Mouse (Mus musculus) myocyte (in vitro differentiated cells): ENCODE results near the gene Ttll6. TPM values are rescaled to one million over a fixed set of nuclear protein-coding genes. Genes with fewer than 3 reads are reported as not detected.

Experiments used
- H3K27me3 ChIP-seq: one replicate; pipeline ENCODE4 v1.6.1; 2011; ENCODE audit not compliant: control insufficient read depth, insufficient read depth, insufficient read length
- H3K36me3 ChIP-seq: one replicate; pipeline ENCODE4 v1.6.1; 2011; ENCODE audit not compliant: control insufficient read depth, insufficient read depth
- H3K4me2 ChIP-seq: one replicate; pipeline ENCODE4 v1.6.1; 2011; ENCODE audit warnings: low read depth, control low read depth
- H3K4me3 ChIP-seq: one replicate; pipeline ENCODE4 v1.5.1; 2011; ENCODE audit warnings: mild to moderate bottlenecking, control low read depth, moderate library complexity
- H3K79me2 ChIP-seq: one replicate; pipeline ENCODE4 v1.6.1; 2011; ENCODE audit not compliant: control insufficient read depth, insufficient read depth
- H3ac ChIP-seq: one replicate; pipeline ENCODE4 v1.6.1; 2011; ENCODE audit not compliant: control insufficient read depth, insufficient read length
- CEBPB ChIP-seq: IDR thresholded peaks from 2 replicates; pipeline ENCODE4 v1.6.1; 2011; ENCODE audit warnings: mild to moderate bottlenecking, moderate library complexity; ENCODE audit not compliant: poor library complexity, insufficient read depth, severe bottlenecking
- E2F4 ChIP-seq: IDR thresholded peaks from one replicate; pipeline ENCODE4 v1.6.1; 2011; ENCODE audit warnings: mild to moderate bottlenecking, control low read depth, moderate library complexity; ENCODE audit not compliant: insufficient read depth
- MAX ChIP-seq: IDR thresholded peaks from one replicate; pipeline ENCODE4 v1.6.1; 2011; ENCODE audit warnings: low read depth, mild to moderate bottlenecking, control low read depth
- MYOD1 ChIP-seq, 3 experiments: IDR thresholded peaks; one replicate each; pipeline ENCODE4 v1.6.1; 2011; ENCODE audit warnings: control low read depth in 2 of 3, low read depth in 2 of 3, mild to moderate bottlenecking in 2 of 3, moderate library complexity in 1 of 3; ENCODE audit not compliant: insufficient read length in 2 of 3, control insufficient read depth in 1 of 3
- MYOG ChIP-seq, 3 experiments: IDR thresholded peaks; one replicate each; pipeline ENCODE4 v1.6.1; 2011; ENCODE audit warnings: control low read depth in 2 of 3, low read depth in 2 of 3, mild to moderate bottlenecking in 2 of 3; ENCODE audit not compliant: insufficient read length in 2 of 3, control insufficient read depth in 1 of 3, insufficient read depth in 1 of 3
- POLR2A ChIP-seq: IDR thresholded peaks from one replicate; pipeline ENCODE4 v1.6.1; 2011; ENCODE audit warnings: low read depth, mild to moderate bottlenecking, control low read depth, moderate library complexity; ENCODE audit not compliant: insufficient read length
- POLR2AphosphoS2 ChIP-seq: IDR thresholded peaks from one replicate; pipeline ENCODE4 v1.6.1; 2011; ENCODE audit warnings: low read depth, control low read depth; ENCODE audit not compliant: insufficient read length
- REST ChIP-seq: IDR thresholded peaks from one replicate; pipeline ENCODE4 v1.6.1; 2011; ENCODE audit warnings: mild to moderate bottlenecking, control low read depth, moderate library complexity; ENCODE audit not compliant: insufficient read depth, insufficient read length
- SRF ChIP-seq: IDR thresholded peaks from one replicate; pipeline ENCODE4 v1.6.1; 2011; ENCODE audit warnings: low read depth; ENCODE audit not compliant: control insufficient read depth, insufficient read length
- TCF12 ChIP-seq: IDR thresholded peaks from one replicate; pipeline ENCODE4 v1.6.1; 2011; ENCODE audit warnings: mild to moderate bottlenecking, control low read depth; ENCODE audit not compliant: poor library complexity, insufficient read depth, severe bottlenecking
- TCF3 ChIP-seq: IDR thresholded peaks from one replicate; pipeline ENCODE4 v1.6.1; 2011; ENCODE audit warnings: low read depth, control low read depth; ENCODE audit not compliant: insufficient read length
- USF1 ChIP-seq: IDR thresholded peaks from one replicate; pipeline ENCODE4 v1.6.1; 2011; ENCODE audit warnings: low read depth, mild to moderate bottlenecking, control low read depth, moderate library complexity
- polyA plus RNA-seq: library from polyadenylated mRNA; unstranded; fragments of >200 nt; fragmentation: generic; extraction: Trizol; gene quantifications from one replicate; pipeline ENCODE4 v1.2.1, GENCODE M21; 2012; ENCODE audit warnings: missing spikeins

Ttll6 gene
- polyA plus RNA-seq, 1 experiment: not detected

DNA sequence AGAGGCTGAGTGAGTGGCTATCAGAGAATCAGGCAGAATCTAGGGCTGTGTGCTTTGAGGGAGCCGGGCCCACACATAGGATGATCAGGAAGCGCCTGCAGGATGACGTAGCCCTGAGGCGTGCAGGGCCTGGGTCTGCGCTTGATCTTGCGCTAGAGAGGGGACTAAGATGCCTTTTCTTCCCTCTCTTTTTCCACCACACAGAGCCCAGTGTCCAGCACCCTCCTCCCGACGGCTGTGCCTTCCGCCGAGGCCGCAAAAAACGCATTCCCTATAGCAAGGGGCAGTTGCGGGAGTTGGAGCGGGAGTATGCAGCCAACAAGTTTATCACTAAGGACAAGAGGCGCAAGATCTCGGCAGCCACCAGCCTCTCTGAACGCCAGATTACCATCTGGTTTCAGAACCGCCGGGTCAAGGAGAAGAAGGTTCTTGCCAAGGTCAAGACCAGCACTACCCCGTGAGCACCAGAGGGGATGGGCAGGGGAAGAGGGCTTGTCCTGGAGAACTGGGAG is 62.2 kb downstream of the Ttll6 start:
- peaks cover 73% of the 10 kb centered on the region for H3K27me3 ChIP-seq
- no peak for TF ChIP-seq POLR2A
- no peak for TF ChIP-seq USF1
- TF ChIP-seq POLR2AphosphoS2: no peak
- TF ChIP-seq MYOG (IDR thresholded peaks at IDR 0.05; ENCODE audit: control insufficient read depth in 1 of 3, insufficient read depth in 1 of 3, insufficient read length in 2 of 3, low read depth in 2 of 3): no peak
- TF ChIP-seq SRF: no peak
- no peak for TF ChIP-seq TCF12
- TF ChIP-seq MYOD1 (IDR thresholded peaks at IDR 0.05; ENCODE audit: control insufficient read depth in 1 of 3, insufficient read length in 2 of 3, low read depth in 2 of 3): no peak
- H3K4me2 ChIP-seq: no peak overlapping the region
- H3K36me3 ChIP-seq: no peaks in the 10 kb centered on the region
- no peak overlapping the region for H3ac ChIP-seq
- H3K4me3 ChIP-seq: no peak overlapping the region
- no peaks in the 10 kb centered on the region for H3K79me2 ChIP-seq

GRCm38 (mm10) chr11:96198642-96199041 is 65.1 kb downstream of the Ttll6 start:
- Histone ChIP-seq H3ac (no peak overlapping the region), H3K27me3 (peaks cover 84% of the 10 kb centered on the region), H3K4me2 (no peak overlapping the region), H3K79me2 (no peaks in the 10 kb centered on the region), H3K4me3 (no peak overlapping the region), H3K36me3 (no peaks in the 10 kb centered on the region)
- TF ChIP-seq TCF3 (no peak), USF1 (no peak), MYOD1 (IDR thresholded peaks at IDR 0.05; ENCODE audit: control insufficient read depth in 1 of 3, insufficient read length in 2 of 3, low read depth in 2 of 3) (no peak), POLR2A (no peak), E2F4 (no peak), MAX (no peak), MYOG (IDR thresholded peaks at IDR 0.05; ENCODE audit: control insufficient read depth in 1 of 3, insufficient read depth in 1 of 3, insufficient read length in 2 of 3, low read depth in 2 of 3) (no peak), SRF (no peak), CEBPB (no peak), POLR2AphosphoS2 (no peak), TCF12 (no peak), REST (no peak)

DNA sequence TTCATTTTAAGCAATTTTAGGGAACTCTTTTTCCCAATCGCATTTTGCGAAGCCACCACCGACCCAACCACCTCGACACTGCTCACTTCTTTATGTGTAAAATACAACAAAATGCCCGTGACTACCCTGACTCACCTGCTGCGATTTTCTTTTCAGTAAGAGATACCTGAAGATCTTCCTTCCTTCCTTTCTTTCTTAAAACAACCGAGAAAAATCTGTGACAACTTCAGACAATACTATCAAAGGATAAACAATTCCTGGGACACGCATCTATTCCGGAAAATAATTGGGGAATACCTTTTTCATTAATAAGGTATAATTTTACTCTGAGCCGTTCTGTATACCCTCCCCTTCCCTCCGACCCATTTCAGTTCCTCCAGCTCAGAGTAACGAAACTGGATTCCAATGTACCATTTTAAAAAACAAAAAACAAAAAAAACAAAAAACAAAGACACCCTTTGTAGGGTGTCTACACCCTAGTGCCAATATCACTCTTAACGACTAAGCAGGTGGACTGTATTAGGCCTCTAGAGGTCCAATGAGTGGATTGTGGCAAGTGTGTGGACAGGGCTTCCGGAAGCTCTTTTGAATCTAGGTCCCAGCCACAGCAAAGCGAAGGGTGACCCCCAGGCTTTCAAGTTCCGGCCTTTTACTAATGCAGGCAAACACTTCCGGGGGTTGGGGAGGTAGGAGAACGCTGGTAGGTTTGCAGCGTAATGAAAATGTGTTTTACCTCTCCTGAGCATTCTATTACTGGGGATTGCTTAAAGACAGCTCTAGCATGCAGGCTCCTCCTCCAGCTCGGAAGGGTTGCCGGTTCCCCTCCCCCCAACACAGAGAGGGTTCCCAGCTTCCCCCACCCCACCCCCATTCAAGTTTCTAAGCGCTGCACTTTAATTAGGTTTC is 65.8 kb downstream of the Ttll6 start:
- no peak for TF ChIP-seq MYOD1 (IDR thresholded peaks at IDR 0.05; ENCODE audit: control insufficient read depth in 1 of 3, insufficient read length in 2 of 3, low read depth in 2 of 3)
- TF ChIP-seq CEBPB: no peak
- TF ChIP-seq SRF: no peak
- no peak for TF ChIP-seq POLR2AphosphoS2
- no peak for TF ChIP-seq MAX
- TF ChIP-seq E2F4: no peak
- no peak for TF ChIP-seq USF1
- no peak for TF ChIP-seq REST
- no peak for TF ChIP-seq MYOG (IDR thresholded peaks at IDR 0.05; ENCODE audit: control insufficient read depth in 1 of 3, insufficient read depth in 1 of 3, insufficient read length in 2 of 3, low read depth in 2 of 3)
- TF ChIP-seq TCF12: no peak
- TF ChIP-seq TCF3: no peak
- TF ChIP-seq POLR2A: no peak
- Histone ChIP-seq H3ac (no peak overlapping the region), H3K36me3 (no peaks in the 10 kb centered on the region), H3K27me3 (peaks cover 81% of the 10 kb centered on the region), H3K4me2 (no peak overlapping the region), H3K4me3 (no peak overlapping the region), H3K79me2 (no peaks in the 10 kb centered on the region)

DNA sequence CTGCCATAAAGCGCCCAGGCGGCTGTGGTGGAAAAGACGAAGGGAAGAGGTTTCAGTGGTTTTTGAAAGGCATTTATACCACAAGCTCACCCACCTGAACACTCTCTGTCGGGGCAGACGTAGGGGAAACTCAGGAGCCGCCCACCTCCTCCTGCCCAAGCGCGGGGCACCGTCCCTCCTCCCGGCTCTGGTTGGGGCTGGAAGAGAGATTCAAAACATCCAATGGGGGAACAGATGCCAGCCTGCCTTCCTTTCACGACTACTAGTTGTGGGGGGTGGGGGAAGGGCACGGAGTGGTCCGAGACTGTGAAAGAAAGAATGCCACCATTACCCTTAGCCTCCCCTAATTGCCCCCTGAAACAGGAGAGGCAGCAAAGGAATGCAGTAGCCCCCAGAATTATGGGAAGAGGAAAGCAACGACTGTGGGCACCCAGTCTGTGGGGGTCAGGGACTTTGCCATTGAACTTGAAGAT is 66.6 kb downstream of the Ttll6 start:
- no peaks in the 10 kb centered on the region for H3K79me2 ChIP-seq
- H3K27me3 ChIP-seq: peaks cover 74% of the 10 kb centered on the region

More for the DNA sequence above, 66.6 kb downstream of the Ttll6 start:
- Histone ChIP-seq H3K4me3 (no peak overlapping the region), H3K36me3 (no peaks in the 10 kb centered on the region), H3K4me2 (no peak overlapping the region), H3ac (no peak overlapping the region)
- TF ChIP-seq REST (no peak), POLR2AphosphoS2 (no peak), MYOG (IDR thresholded peaks at IDR 0.05; ENCODE audit: control insufficient read depth in 1 of 3, insufficient read depth in 1 of 3, insufficient read length in 2 of 3, low read depth in 2 of 3) (no peak), TCF12 (no peak), CEBPB (no peak), MAX (no peak), POLR2A (no peak)
